Mouse (Mus musculus) midbrain, embryonic 11.5 days (tissue): ENCODE measurements around the gene Myh10. TPM values are rescaled to one million over a fixed set of nuclear protein-coding genes. Genes with fewer than 3 reads are reported as not detected.

ENCODE experiments used
- ATAC-seq: fragments of 200-750 bp; cut with Nextera tagmentation; 2 replicates; pipeline ENCODE4 v1.8.0; 2017; ENCODE audit warnings: moderate TSS enrichment, moderate library complexity; ENCODE audit not compliant: low FRiP score
- DNase-seq: peaks from one replicate; pipeline ENCODE4 v3.0.0; 2015; ENCODE audit warnings: low spot score; ENCODE audit errors: missing footprints
- H3K27ac ChIP-seq: fragments of 300-500 bp; sonication (generic); 2 replicates; pipeline ENCODE4 v1.5.1; 2014; ENCODE audit warnings: low read depth, low read length
- H3K27me3 ChIP-seq: fragments of 300-500 bp; sonication (generic); 2 replicates; pipeline ENCODE4 v1.6.1; 2014; ENCODE audit warnings: mild to moderate bottlenecking, low read length, moderate library complexity, mixed read lengths; ENCODE audit not compliant: control insufficient read depth, insufficient read depth
- H3K36me3 ChIP-seq: fragments of 300-500 bp; sonication (generic); 2 replicates; pipeline ENCODE4 v1.6.1; 2014; ENCODE audit warnings: mild to moderate bottlenecking, low read length, moderate library complexity, mixed read lengths; ENCODE audit not compliant: control insufficient read depth, insufficient read depth
- H3K4me1 ChIP-seq: fragments of 300-500 bp; sonication (generic); 2 replicates; pipeline ENCODE4 v1.6.1; 2014; ENCODE audit warnings: low read length; ENCODE audit not compliant: control insufficient read depth, insufficient read depth
- H3K4me2 ChIP-seq: fragments of 300-500 bp; sonication (generic); 2 replicates; pipeline ENCODE4 v1.6.1; 2014; ENCODE audit warnings: mild to moderate bottlenecking, moderate library complexity
- H3K4me3 ChIP-seq: fragments of 300-500 bp; sonication (generic); 2 replicates; pipeline ENCODE4 v1.5.1; 2014; ENCODE audit warnings: low read depth, low read length
- H3K9ac ChIP-seq: fragments of 300-500 bp; sonication (generic); 2 replicates; pipeline ENCODE4 v1.6.1; 2014; ENCODE audit warnings: low read length
- H3K9me3 ChIP-seq: fragments of 300-500 bp; sonication (generic); 2 replicates; pipeline ENCODE4 v1.6.1; 2016; ENCODE audit warnings: low read length; ENCODE audit not compliant: control insufficient read depth
- WGBS: fragments of 180-500 bp; shearing (Covaris S2); extraction: QIAGEN DNeasy Blood & Tissue Kit; methylation state at CpG from one replicate; pipeline ENCODE4 v1.1.7; 2014; 5-methylcytosine and 5-hydroxymethylcytosine counted together
- polyA plus RNA-seq: library from polyadenylated mRNA; unstranded; fragments of >200 nt; fragmentation: Nextera tagmentation; extraction: Ambion mirVana; gene quantifications from 2 replicates; pipeline ENCODE4 v1.2.1, GENCODE M21; 2014

The Myh10 gene
- polyA plus RNA-seq, 1 experiment from 2014 or later: 141 TPM

- Histone ChIP-seq H3K4me3 (no peak overlapping the region), H3K27me3 (no peaks in the 10 kb centered on the region), H3K36me3 (peaks cover 17% of the 10 kb centered on the region), H3K9me3 (no peaks in the 10 kb centered on the region), H3K4me1 (no peaks in the 10 kb centered on the region), H3K27ac (no peak overlapping the region), H3K4me2 (no peak overlapping the region), H3K9ac (no peak overlapping the region)
- no peak for DNase-seq
- ATAC-seq: no peak
- WGBS: 76% methylated on average over 9 of the region's 9 CpGs
Measured at GRCm38 (mm10) chr11:68706524-68707429, 15.4 kb downstream of the Myh10 start.

DNA sequence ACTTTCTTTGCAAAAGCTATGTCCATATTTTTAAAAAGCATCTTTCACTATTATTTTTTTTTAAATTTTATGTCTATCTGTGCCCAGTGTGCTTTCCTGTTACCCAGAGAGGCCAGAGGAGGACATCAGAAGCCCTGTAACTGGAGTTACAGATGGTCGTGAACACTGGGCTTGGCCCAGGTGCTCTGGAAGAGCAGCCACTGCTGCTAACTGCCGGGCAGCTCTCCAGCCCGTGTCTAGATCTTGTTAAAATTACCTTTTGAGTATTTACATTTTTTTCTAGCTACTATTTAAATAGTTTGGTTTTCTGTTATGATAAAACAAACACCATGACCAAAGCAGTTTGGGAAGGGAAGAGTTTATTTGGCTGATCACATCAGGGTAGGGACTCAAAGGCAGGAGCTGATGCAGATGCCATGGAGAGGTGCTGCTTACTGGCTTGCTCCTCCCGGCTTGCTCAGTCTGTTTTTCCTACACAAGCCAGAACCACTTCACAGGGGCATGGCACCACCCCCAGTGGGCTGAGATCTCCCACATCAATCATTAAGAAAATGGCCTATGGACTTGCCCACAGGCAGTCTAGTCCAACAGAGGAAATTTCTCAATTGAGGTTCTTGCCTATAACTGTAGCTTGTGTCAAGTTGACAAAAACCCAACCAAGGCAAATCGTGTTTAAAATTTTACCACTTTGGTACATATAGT lies 16.7 kb downstream of the Myh10 start:
- no peak for DNase-seq
- H3K4me1 ChIP-seq: no peaks in the 10 kb centered on the region
- no peak overlapping the region for H3K9ac ChIP-seq
- no peak overlapping the region for H3K4me3 ChIP-seq
- no peak for ATAC-seq
- no peak overlapping the region for H3K4me2 ChIP-seq
- no peak overlapping the region for H3K27ac ChIP-seq
- H3K27me3 ChIP-seq: no peaks in the 10 kb centered on the region
- H3K9me3 ChIP-seq: no peaks in the 10 kb centered on the region
- H3K36me3 ChIP-seq: peaks cover 5% of the 10 kb centered on the region
- 84% methylated on average over 5 of the region's 5 CpGs for WGBS

DNA sequence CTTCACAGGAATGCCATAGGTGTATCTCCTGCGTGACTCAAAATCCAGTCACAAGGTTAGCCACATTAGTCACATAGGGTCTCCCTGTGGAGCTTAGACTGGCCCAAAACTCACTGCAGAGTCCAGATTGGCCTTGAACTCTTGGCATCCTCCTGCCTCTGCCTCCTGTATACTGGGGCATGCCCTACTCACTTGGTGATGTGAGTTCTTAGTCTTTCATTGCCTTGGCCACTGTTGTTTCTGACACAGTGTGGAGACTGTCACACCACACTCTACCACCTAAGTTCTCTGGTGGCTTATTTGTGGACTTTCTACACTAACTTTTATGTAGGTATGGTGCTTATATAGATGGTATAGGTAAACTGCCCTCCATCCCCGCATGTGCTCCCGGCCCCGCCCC lies 24.8 kb downstream of the Myh10 start:
- H3K36me3 ChIP-seq: no peaks in the 10 kb centered on the region; the same call in 1 of the 2 replicates
- ATAC-seq: no peak

GRCm38 (mm10) chr11:68717171-68717840 lies 25.9 kb downstream of the Myh10 start:
- no peak overlapping the region; the same call in 1 of the 2 replicates for H3K27ac ChIP-seq
- no peaks in the 10 kb centered on the region for H3K9me3 ChIP-seq
- peaks cover 3% of the 10 kb centered on the region for H3K36me3 ChIP-seq
- no peak overlapping the region for H3K9ac ChIP-seq
- ATAC-seq (no peak), DNase-seq (no peak)
- peaks cover 9% of the 10 kb centered on the region for H3K4me1 ChIP-seq
- H3K27me3 ChIP-seq: no peaks in the 10 kb centered on the region
- WGBS: 75% methylated on average over 16 of the region's 16 CpGs
- H3K4me3 ChIP-seq: no peak overlapping the region
- no peak overlapping the region for H3K4me2 ChIP-seq

More for the DNA sequence above, 24.8 kb downstream of the Myh10 start:
- no peak for DNase-seq
- Histone ChIP-seq H3K27me3 (no peaks in the 10 kb centered on the region), H3K9me3 (no peaks in the 10 kb centered on the region), H3K4me1 (peaks cover 9% of the 10 kb centered on the region), H3K4me3 (no peak overlapping the region), H3K4me2 (no peak overlapping the region), H3K9ac (no peak overlapping the region), H3K27ac (no peak overlapping the region)
- WGBS: 92% methylated on average over 4 of the region's 4 CpGs

GRCm38 (mm10) chr11:68719096-68719648 lies 27.8 kb downstream of the Myh10 start:
- H3K4me1 ChIP-seq: peaks cover 9% of the 10 kb centered on the region
- ATAC-seq (no peak), DNase-seq (no peak)
- WGBS: 86% methylated on average over 4 of the region's 4 CpGs
- H3K27me3 ChIP-seq: no peaks in the 10 kb centered on the region
- H3K4me3 ChIP-seq: no peak overlapping the region
- H3K4me2 ChIP-seq: no peak overlapping the region
- H3K27ac ChIP-seq: no peak overlapping the region; the same call in 1 of the 2 replicates
- peaks cover 6% of the 10 kb centered on the region for H3K36me3 ChIP-seq
- no peaks in the 10 kb centered on the region for H3K9me3 ChIP-seq
- no peak overlapping the region for H3K9ac ChIP-seq

DNA sequence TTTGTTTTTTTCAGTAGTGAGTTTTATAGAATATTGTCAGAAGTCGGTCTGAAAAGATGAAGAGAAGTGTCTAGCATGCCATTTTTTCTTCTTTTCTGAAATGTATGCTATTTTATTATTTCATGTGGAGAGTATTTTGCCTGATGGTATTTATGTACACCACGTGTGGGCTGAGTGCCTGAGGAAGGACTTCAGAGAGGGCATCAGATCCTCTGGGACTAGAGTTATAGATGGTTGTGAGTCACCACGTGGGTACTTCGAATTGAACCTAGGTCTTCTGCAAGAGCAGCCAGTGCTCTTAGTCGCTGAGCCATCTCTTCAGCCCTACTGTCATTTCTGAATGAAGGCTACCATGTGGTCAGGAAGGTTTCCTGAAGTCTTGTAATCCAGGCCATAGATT lies 28.4 kb downstream of the Myh10 start:
- no peak overlapping the region for H3K27ac ChIP-seq
- H3K36me3 ChIP-seq: peaks cover 6% of the 10 kb centered on the region

GRCm38 (mm10) chr11:68724117-68724516 lies 32.8 kb downstream of the Myh10 start:
- peaks cover 17% of the 10 kb centered on the region for H3K36me3 ChIP-seq
- no peak overlapping the region for H3K4me2 ChIP-seq
- H3K4me1 ChIP-seq: no peaks in the 10 kb centered on the region
- DNase-seq: no peak
- H3K9me3 ChIP-seq: no peaks in the 10 kb centered on the region
- H3K4me3 ChIP-seq: no peak overlapping the region
- ATAC-seq: no peak
- H3K9ac ChIP-seq: no peak overlapping the region
- no peaks in the 10 kb centered on the region for H3K27me3 ChIP-seq
- H3K27ac ChIP-seq: no peak overlapping the region

More for the DNA sequence above, 28.4 kb downstream of the Myh10 start:
- ATAC-seq: no peak
- no peak overlapping the region for H3K9ac ChIP-seq
- H3K4me2 ChIP-seq: no peak overlapping the region
- H3K27me3 ChIP-seq: no peaks in the 10 kb centered on the region
- WGBS: 88% methylated on average over 5 of the region's 5 CpGs
- DNase-seq: no peak
- no peaks in the 10 kb centered on the region for H3K9me3 ChIP-seq
- H3K4me1 ChIP-seq: peaks cover 9% of the 10 kb centered on the region
- no peak overlapping the region for H3K4me3 ChIP-seq

- DNase-seq: no peak
- H3K4me1 ChIP-seq: no peaks in the 10 kb centered on the region
- H3K9ac ChIP-seq: no peak overlapping the region
- no peak overlapping the region for H3K27ac ChIP-seq
- WGBS: 83% methylated on average over 3 of the region's 3 CpGs
- H3K4me3 ChIP-seq: no peak overlapping the region
- no peaks in the 10 kb centered on the region for H3K9me3 ChIP-seq
- H3K27me3 ChIP-seq: no peaks in the 10 kb centered on the region
- no peak overlapping the region for H3K4me2 ChIP-seq
- ATAC-seq: no peak
- H3K36me3 ChIP-seq: peaks cover 10% of the 10 kb centered on the region
Measured at GRCm38 (mm10) chr11:68728693-68729092, 37.3 kb downstream of the Myh10 start.
